Mouse (Mus musculus) layer of hippocampus, adult 9-10 months (tissue): ENCODE measurements around the gene Mmp9.

ENCODE experiments used
- DNase-seq: peaks from one replicate; pipeline ENCODE4 v3.0.0; 2022; ENCODE audit warnings: low spot score

Mmp9 gene

DNA sequence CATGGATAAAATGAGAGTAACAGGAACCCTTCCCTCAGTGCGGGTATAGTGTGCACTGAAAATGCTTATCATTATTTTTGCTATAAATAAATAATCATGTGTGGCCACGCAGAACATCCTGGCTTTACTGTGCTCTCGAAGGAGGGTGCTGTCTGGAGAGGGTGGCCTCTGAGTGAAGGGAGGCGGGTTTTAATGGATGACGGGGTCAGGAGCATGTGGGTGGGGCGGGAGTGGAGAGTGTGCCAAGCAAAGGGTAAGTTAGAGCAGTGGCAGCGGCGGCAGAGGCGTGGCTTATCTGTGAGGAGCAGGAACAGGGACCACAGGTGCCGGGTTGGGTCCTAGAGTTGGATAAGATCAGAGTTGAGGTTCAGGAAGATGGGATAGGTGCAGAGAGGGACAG, 51.2 kb downstream of the Mmp9 start:
- DNase-seq: no peak

DNA sequence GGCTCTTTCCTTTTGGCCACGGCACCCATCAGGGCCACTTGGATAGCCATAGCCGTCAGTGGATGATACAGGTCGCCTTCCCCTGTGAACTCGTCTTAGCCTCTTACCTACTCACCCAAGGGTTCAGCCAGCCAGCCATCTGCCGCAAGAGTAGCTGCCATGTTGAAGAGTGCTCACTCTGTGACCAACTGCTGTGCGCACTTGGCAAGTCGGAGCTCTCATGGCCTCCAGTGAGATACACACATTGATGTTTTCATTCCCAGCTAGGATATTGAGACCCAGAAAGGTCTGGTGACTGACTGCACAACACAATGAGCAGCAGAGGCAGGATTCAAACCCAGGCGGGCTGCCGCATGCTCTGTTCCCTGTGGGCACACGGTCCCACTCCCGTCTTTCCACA, 53.6 kb downstream of the Mmp9 start:
- no peak for DNase-seq

DNA sequence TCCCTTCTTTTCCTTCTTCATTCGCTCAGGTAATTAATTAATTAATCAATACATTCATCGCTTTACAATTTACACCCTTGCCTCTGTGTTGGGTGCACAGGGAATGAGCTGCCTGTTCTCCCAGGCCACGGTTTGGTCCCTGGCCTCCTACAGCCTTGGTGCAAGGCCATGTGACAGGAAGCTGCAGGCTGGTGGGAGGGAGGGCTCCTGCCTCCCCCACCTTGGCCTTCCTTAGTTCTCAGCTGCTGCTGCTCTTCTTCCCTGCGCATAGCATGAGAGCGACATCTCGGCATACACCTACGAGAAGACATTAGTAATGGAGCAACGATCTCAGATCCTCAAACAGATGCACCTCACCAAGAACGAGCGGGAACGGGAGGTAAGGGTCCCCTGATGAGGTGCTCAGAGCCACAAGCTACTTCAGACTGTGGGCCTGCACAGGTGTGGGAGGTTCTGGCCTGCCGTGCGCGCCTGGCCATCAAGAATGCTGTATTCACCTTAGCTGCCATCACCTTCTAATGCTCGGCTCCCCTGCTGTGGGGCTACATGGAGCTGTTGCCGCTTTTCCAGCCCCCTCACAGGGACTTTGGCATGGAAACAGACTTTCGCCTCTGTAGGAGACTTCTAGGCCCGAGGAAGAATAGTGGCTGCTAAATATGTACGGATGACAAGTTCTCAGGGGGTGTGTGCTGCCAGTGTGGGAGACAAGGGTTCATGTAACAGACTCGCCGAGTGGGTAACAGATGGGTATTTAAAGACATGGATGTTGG, 54.3 kb downstream of the Mmp9 start:
- no peak for DNase-seq

DNA sequence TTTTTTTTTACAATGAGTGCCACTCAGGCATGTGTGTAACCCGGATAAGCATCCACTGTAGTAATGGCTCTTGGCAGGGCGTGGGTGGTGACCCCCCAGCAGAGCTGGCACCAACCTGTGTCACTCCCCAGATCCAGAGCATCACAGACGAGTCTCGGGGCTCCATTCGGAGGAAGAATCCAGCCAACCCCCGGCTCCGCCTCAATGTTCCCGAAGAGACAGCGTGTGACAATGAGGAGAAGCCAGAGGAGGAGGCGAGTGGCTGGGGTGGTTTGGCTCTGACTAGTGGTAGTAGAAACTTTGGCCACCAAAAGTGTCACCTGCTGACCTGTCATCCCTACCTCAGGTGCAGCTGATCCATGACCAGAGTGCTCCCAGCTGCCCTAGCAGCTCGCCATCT, 55.4 kb downstream of the Mmp9 start:
- DNase-seq: no peak

DNA sequence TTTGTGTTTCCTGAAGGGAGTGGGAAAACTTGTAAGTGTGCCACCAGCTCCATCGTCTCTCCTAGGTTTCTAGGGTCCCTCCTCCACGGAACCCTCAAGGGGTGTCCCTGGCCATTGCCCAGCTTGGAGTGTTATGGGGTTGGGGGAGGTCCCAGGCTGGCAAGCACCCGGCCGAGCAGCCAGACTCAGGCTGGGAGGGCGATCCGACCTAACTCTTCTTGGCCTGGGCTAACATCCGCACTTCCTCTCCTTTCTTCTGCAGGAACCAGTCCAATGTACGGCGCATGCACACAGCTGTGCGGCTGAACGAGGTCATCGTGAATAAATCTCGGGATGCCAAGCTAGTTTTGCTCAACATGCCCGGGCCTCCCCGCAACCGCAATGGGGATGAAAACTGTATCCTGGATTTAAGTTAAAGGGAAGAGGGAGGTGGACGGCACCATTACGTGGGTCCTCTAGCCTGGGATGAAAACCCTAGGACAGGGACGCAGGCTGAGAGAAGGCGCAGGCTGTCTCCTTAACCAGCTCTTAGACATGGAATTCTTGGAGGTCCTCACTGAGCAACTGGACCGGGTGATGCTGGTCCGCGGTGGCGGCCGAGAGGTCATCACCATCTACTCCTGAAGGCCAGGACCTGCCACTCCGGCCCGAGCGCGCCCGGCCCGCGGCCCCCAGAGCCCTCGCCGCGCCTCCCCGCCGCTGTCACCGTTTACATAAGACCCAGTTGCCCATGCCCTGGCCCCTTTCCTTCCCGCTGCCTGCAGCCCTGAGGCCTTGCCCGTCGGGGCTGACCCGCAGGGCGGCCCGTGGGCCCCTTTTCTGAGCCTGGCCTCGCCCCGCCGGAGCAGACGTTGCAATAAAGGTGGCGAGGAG, 56.5 kb downstream of the Mmp9 start:
- DNase-seq: no peak

DNA sequence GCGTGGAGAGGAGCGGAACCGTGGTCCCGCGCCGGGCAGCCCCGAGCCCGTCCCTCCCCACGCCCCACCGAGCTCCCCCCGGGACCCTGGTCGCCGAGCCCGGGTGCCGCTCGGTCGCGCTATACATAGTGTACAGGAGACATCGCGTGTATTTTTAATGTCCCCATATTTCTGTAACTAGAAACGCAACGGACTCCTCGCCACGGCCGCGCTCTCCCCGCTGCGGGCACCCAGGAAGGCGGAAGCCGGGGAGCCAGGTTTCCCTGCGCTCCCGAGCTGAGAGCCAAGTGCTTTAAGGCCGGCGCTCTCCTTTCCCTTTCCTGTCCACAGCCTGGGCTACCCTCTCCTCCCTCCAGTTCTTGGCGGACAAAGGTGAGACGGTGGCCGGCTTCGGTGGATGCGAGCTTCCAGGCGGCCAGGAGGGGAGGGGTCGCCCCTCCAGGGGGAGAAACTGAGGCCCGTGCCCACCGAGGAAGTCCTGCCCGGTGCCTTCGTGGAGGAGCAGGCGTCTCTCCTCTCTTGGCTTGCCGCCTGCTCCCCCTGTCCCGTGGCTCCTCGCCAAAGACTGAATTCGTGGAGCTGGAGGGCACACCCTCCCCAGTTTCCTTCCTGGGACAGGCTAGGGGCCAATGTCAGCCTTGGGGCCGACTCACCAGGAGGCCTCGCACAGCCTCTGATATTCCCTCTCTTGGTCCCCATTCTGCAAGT, 57.3 kb downstream of the Mmp9 start:
- no peak for DNase-seq

DNA sequence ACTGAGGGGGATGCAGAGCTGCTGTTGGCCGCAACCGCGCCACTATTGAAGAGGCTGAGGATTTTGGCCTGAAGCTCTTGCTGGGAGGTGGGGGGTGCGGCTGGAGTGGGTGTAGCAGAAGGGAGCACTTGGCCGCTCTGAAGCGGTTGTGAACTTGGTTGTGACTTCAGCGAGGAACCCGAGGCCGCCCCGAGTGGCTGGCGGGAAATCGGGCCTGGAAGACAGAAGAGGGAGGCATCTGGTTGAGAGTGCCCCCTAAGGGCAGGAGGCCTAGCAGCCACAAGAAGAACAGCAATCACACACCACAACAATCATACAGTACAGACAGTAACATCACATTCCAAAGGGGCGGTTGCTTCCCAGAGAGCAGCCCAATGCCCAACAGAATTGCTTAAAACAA, 61.4 kb downstream of the Mmp9 start:
- no peak for DNase-seq

DNA sequence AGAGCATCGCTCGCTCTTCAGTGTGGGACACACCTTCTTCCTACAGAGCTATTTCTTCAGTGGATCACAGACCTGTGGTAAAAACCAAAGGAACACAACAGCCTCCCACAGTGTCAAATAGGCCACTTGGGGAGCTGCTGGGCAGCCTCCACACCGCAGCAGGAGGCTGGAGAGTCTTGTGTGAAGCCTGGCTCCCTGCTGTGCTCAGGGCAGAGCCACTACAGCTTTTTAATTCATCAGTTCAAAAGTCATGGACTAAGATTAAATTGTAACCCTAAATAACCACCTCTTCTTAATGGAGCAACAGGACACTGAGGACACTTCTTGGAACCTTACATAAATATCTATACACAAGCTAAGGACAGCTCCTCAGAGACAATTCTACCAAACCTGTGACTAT, 62.5 kb downstream of the Mmp9 start:
- no peak for DNase-seq

DNA sequence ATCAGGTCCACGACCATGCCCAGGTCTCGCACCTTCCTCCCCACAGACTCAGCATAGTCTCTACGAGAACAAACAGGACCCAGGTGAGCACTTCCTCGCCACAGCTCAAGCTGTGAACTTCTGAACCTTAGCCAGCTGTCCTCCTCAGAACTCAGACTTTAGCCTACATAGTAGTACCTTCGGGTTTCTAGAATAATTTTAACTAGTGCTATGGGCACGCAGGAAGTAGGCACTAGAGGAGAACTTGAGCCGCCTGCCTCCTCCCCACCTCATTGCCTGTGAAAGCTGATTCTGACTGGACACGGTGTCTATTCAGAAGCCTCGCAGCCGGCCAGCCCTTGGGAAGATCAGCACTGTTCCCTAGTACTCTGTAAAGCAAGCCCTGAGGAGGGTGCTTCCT, 63.7 kb downstream of the Mmp9 start:
- DNase-seq: no peak
